Mouse (Mus musculus) ES-Bruce4 (cell line): Measurements from ENCODE around the gene Adal.

Experiments
- CTCF ChIP-seq: IDR thresholded peaks from one replicate; pipeline ENCODE4 v1.8.1; 2011; ENCODE audit warnings: low read depth, low read length
- EP300 ChIP-seq: IDR thresholded peaks from 2 replicates; pipeline ENCODE4 v1.6.1; 2011; ENCODE audit warnings: low read depth, low read length; ENCODE audit not compliant: insufficient read depth
- POLR2A ChIP-seq: IDR thresholded peaks from one replicate; pipeline ENCODE4 v1.8.1; 2011; ENCODE audit warnings: low read length; ENCODE audit not compliant: insufficient read depth

DNA sequence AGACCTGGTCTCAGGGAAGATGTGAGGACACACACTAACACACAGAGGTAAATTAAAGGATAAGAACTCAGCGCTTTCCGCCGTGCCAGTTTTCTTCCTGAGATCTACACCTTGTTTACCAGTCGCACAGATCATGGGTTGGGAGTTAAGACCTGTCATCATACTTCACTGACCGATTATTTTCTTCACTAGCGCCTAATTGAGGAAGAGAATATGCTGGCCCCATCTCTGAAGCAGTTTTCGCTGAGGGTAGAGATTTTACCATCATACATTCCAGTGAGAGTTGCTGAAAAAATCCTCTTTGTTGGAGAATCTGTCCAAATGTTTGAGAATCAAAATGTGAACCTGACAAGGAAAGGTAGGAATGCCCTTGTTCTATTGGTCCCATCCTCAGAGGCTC lies 43.9 kb downstream of the Adal start:
- no peak for TF ChIP-seq POLR2A
- no peak for TF ChIP-seq EP300
- TF ChIP-seq CTCF: no peak
